ENCODE assay signal across 8 mouse cellular contexts in genomic region chr4:43454041-43454836, GRCm38 (mm10). TPM values are rescaled to one million over a fixed set of nuclear protein-coding genes. Genes with fewer than 3 reads are reported as not detected.
A peak's percentile ranks its signal among the peaks of the same experiment; 100 is the strongest.
DNase-seq lines count a peak whose midpoint lies in the region; ATAC-seq and TF ChIP-seq lines count a peak whose summit lies in the region.

Cd72 (minus strand) TSS chr4:43454628.

- H3K27ac ChIP-seq in forebrain, embryonic 15.5 days (replicated peaks), result no peak within 1 kb of the TSS
- H3K27ac ChIP-seq in limb, embryonic 14.5 days (replicated peaks; ENCODE audit: low read depth, low read length), result no peak within 1 kb of the TSS
- no peak within 1 kb of the TSS for H3K27ac ChIP-seq in neural tube, embryonic 12.5 days
- no peak within 1 kb of the TSS for H3K27ac ChIP-seq in layer of hippocampus, adult 2 months

- no peak for TF ChIP-seq CTCF in layer of hippocampus, adult 2 months (conservative IDR thresholded peaks at IDR 0.05)

- no peaks in the 10 kb centered on the region for H3K36me3 ChIP-seq in forebrain, embryonic 15.5 days
- no peaks in the 10 kb centered on the region for H3K36me3 ChIP-seq in limb, embryonic 14.5 days (ENCODE audit: control insufficient read depth, insufficient read depth, low read length)
- H3K36me3 ChIP-seq in neural tube, embryonic 12.5 days, result no peaks in the 10 kb centered on the region

- H3K9me3 ChIP-seq in forebrain, embryonic 15.5 days, result no peaks in the 10 kb centered on the region
- no peaks in the 10 kb centered on the region for H3K9me3 ChIP-seq in limb, embryonic 14.5 days (ENCODE audit: control insufficient read depth, low read length)
- no peaks in the 10 kb centered on the region for H3K9me3 ChIP-seq in neural tube, embryonic 12.5 days

- no peak for ATAC-seq in forebrain, embryonic 15.5 days (replicated peaks)
- no peak for ATAC-seq in limb, embryonic 14.5 days (ENCODE audit: low FRiP score, low read depth)
- no peak for ATAC-seq in neural tube, embryonic 12.5 days (ENCODE audit: low FRiP score, low read depth)

- 0 out of 2 replicates have a peak within 1 kb of the TSS, but pooled peaks have one; percentile 2 for H3K4me3 ChIP-seq in forebrain, embryonic 15.5 days
- peak within 1 kb of the TSS; percentile 25 for H3K4me3 ChIP-seq in limb, embryonic 14.5 days (replicated peaks; ENCODE audit: low read length)
- H3K4me3 ChIP-seq in neural tube, embryonic 12.5 days, result 0 out of 2 replicates have a peak within 1 kb of the TSS, but pooled peaks have one; percentile 12
- no peak within 1 kb of the TSS; the same call in 1 of the 2 replicates for H3K4me3 ChIP-seq in layer of hippocampus, adult 2 months

- 0 out of 2 replicates have a peak within 1 kb of the TSS, but pooled peaks have one; percentile 8 for H3K9ac ChIP-seq in forebrain, embryonic 15.5 days (replicated peaks)
- peak within 1 kb of the TSS; percentile 40 for H3K9ac ChIP-seq in limb, embryonic 14.5 days (ENCODE audit: low read depth, low read length, severe bottlenecking)
- H3K9ac ChIP-seq in neural tube, embryonic 12.5 days, result peak within 1 kb of the TSS; percentile 22; the same call in 1 of the 2 replicates

- 0 out of 2 replicates have a peak, but pooled peaks cover 5% of the 10 kb centered on the region for H3K27me3 ChIP-seq in forebrain, embryonic 15.5 days
- peaks cover 30% of the 10 kb centered on the region for H3K27me3 ChIP-seq in limb, embryonic 14.5 days (ENCODE audit: control insufficient read depth, insufficient read depth, low read length)
- peaks cover 29% of the 10 kb centered on the region; the same call in 1 of the 2 replicates for H3K27me3 ChIP-seq in neural tube, embryonic 12.5 days (replicated peaks)

- TF ChIP-seq POLR2A in limb, embryonic 14.5 days (IDR thresholded peaks at IDR 0.05; ENCODE audit: borderline replicate concordance, extremely low read depth, insufficient read depth, insufficient read length), result no peak

- DNase-seq in thymus, postnatal 0 days (ENCODE audit: low spot score), result peak; percentile 35
- no peak for DNase-seq in thymus, postnatal 10 days (ENCODE audit: low spot score in 2 of 2)
- no peak for DNase-seq in limb, embryonic 14.5 days (ENCODE audit: low spot score)
- DNase-seq in right cerebral cortex, postnatal 36 days (ENCODE audit: low spot score in 2 of 2), result no peak
- no peak for DNase-seq in layer of hippocampus, adult 2 months (ENCODE audit: low spot score in 2 of 2)
- no peak for DNase-seq in cerebellum, postnatal 36 days

- WGBS in forebrain, embryonic 15.5 days, result 37% methylated on average over 20 of the region's 20 CpGs
- 27% methylated on average over 20 of the region's 20 CpGs for WGBS in limb, embryonic 14.5 days
- 31% methylated on average over 20 of the region's 20 CpGs for WGBS in neural tube, embryonic 12.5 days

- peaks cover 4% of the 10 kb centered on the region for H3K4me1 ChIP-seq in forebrain, embryonic 15.5 days
- peaks cover 17% of the 10 kb centered on the region for H3K4me1 ChIP-seq in limb, embryonic 14.5 days (ENCODE audit: control insufficient read depth, insufficient read depth, low read length)
- H3K4me1 ChIP-seq in neural tube, embryonic 12.5 days, result peaks cover 24% of the 10 kb centered on the region

- peak within 1 kb of the TSS; percentile 32 for H3K4me2 ChIP-seq in forebrain, embryonic 15.5 days (replicated peaks)
- peak within 1 kb of the TSS; percentile 44 for H3K4me2 ChIP-seq in limb, embryonic 14.5 days (replicated peaks; ENCODE audit: low read depth, low read length, severe bottlenecking)
- H3K4me2 ChIP-seq in neural tube, embryonic 12.5 days (replicated peaks), result peak within 1 kb of the TSS; percentile 55

RNA-seq across cellular contexts. Expression of gene Cd72, which starts in this region (rescaled TPM):
- polyA plus RNA-seq in thymus, postnatal 0 days (2015; fragmentation: Nextera tagmentation; extraction: Ambion mirVana), result 6.4 and 6.6 TPM in 2 replicates
- 4.3 TPM in 2 replicates for polyA plus RNA-seq in forebrain, embryonic 15.5 days (2015; fragmentation: Nextera tagmentation; extraction: Ambion mirVana)
- 1.3 TPM in 2 replicates for polyA plus RNA-seq in limb, embryonic 14.5 days (2012; rRNA removed)
- polyA plus RNA-seq in limb, embryonic 14.5 days (2014; fragmentation: Nextera tagmentation; extraction: Ambion mirVana), result 4.4 and 7.5 TPM in 2 replicates
- polyA plus RNA-seq in neural tube, embryonic 12.5 days (2016; fragmentation: Nextera tagmentation; extraction: Ambion mirVana), result 2.7 and 2.9 TPM in 2 replicates
- not detected for total RNA-seq in layer of hippocampus, adult 2 months (2021)
